ENCODE assay signal across 21 mouse cellular contexts in the genomic region with DNA sequence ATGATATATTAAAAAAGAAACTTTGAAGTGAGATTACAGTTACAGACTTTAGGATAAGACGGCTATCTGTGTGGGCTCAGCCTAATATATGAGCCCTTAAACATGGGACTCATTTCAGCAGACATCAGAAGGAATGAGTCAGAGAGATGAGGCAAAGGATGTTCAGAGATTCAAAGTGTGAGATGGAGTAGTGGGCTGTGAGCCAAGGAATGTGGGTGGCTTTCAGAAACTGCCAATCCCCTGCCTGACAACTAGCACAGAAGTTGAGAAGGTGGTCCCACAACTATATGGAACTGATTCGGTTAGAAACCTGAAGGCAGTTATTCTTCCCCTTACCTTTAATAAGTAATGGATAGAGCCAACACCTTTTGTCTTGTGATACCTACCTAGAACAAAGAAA. TPM values are rescaled to one million over a fixed set of nuclear protein-coding genes. Genes with fewer than 3 reads are reported as not detected.
"Had no signal": no experiment of that assay in that cellular context is flagged by ENCODE, and none has a peak within 500 bp of the region (broad histone marks: within the 10 kb centered on the region; RNA-seq: fewer than 3 reads in every experiment).

No protein-coding gene starts in this region.

- ATAC-seq: intestine, embryonic 16.5 days; liver, postnatal 0 days; midbrain, embryonic 15.5 days had no signal

- H3K27me3 ChIP-seq: kidney, embryonic 15.5 days; limb, embryonic 12.5 days; liver, embryonic 13.5 days; lung, embryonic 15.5 days; megakaryocyte, embryonic 14.5 days; midbrain, embryonic 15.5 days; neural tube, embryonic 12.5 days; stomach, embryonic 15.5 days had no signal

- DNase-seq: kidney, adult 2 months; kidney, postnatal 14 days; liver; liver, embryonic 13.5 days; liver, postnatal 0 days; lung, postnatal 14 days; thymus, postnatal 36 days had no signal

- H3K4me1 ChIP-seq: kidney, embryonic 15.5 days; limb, embryonic 12.5 days; liver, embryonic 13.5 days; lung, embryonic 15.5 days; midbrain, embryonic 15.5 days; neural tube, embryonic 12.5 days; stomach, embryonic 15.5 days had no signal

- H3K9me3 ChIP-seq: kidney, embryonic 15.5 days; limb, embryonic 12.5 days; liver, embryonic 13.5 days; lung, embryonic 15.5 days; megakaryocyte, embryonic 14.5 days; midbrain, embryonic 15.5 days; neural tube, embryonic 12.5 days; stomach, embryonic 15.5 days had no signal

- H3K9ac ChIP-seq: kidney, embryonic 15.5 days; limb, embryonic 12.5 days; liver, embryonic 13.5 days; liver, postnatal 0 days; lung, embryonic 15.5 days; midbrain, embryonic 15.5 days; neural tube, embryonic 12.5 days; stomach, embryonic 15.5 days had no signal

- H3K27ac ChIP-seq: kidney, embryonic 15.5 days; limb, embryonic 12.5 days; liver, embryonic 13.5 days; lung, embryonic 15.5 days; macrophage; midbrain, embryonic 15.5 days; neural tube, embryonic 12.5 days; stomach, embryonic 15.5 days had no signal

- H3K4me3 ChIP-seq: kidney, embryonic 15.5 days; limb, embryonic 12.5 days; liver, embryonic 13.5 days; lung, embryonic 15.5 days; megakaryocyte, embryonic 14.5 days; midbrain, embryonic 15.5 days; neural tube, embryonic 12.5 days; stomach, embryonic 15.5 days had no signal

- H3K36me3 ChIP-seq: kidney, embryonic 15.5 days; limb, embryonic 12.5 days; liver, embryonic 13.5 days; lung, embryonic 15.5 days; midbrain, embryonic 15.5 days; neural tube, embryonic 12.5 days; stomach, embryonic 15.5 days had no signal

- H3K4me2 ChIP-seq: kidney, embryonic 15.5 days; limb, embryonic 12.5 days; liver, embryonic 13.5 days; lung, embryonic 15.5 days; midbrain, embryonic 11.5 days; midbrain, embryonic 15.5 days; neural tube, embryonic 12.5 days; stomach, embryonic 15.5 days had no signal

RNA-seq across cellular contexts. Expression of gene Gpr22, which starts 20.9 kb away (rescaled TPM):
- total RNA-seq: monocyte, adult 5-6 weeks; neutrophil, adult 5-6 weeks had no signal
- polyA plus RNA-seq: macrophage; spleen, adult 2 months; testis, adult 2 months had no signal
